Mouse (Mus musculus): ENCODE results near the gene Srsf3.

- TF ChIP-seq CTCF (conservative IDR thresholded peaks at IDR 0.05; ENCODE audit: insufficient read depth, insufficient read length, low read depth, low read length) (no peak), POLR2A (IDR thresholded peaks at IDR 0.05; ENCODE audit: low read depth, low read length) (no peak)
Measured at GRCm38 (mm10) chr17:29085266-29085665, 52.8 kb downstream of the Srsf3 start.
